Mouse (Mus musculus) heart, adult 2 months (tissue): ENCODE measurements around the gene Erf. TPM values are rescaled to one million over a fixed set of nuclear protein-coding genes. Genes with fewer than 3 reads are reported as not detected.

Experiments used
- DNase-seq, 2 experiments: peaks; one replicate each; pipeline ENCODE4 v3.0.0; 2021
- H3K27ac ChIP-seq: fragments of 200-600 bp; 2 replicates; pipeline ENCODE4 v1.8.1; 2022
- H3K27me3 ChIP-seq: fragments of 200-500 bp; 2 replicates; pipeline ENCODE4 v1.6.1; 2012; ENCODE audit warnings: mild to moderate bottlenecking, low read length, inconsistent platforms, mixed read lengths; ENCODE audit not compliant: control insufficient read depth, insufficient read depth
- H3K36me3 ChIP-seq: fragments of 200-500 bp; 2 replicates; pipeline ENCODE4 v1.6.1; 2012; ENCODE audit warnings: low read length, inconsistent platforms; ENCODE audit not compliant: control insufficient read depth, insufficient read depth
- H3K4me1 ChIP-seq: fragments of 200-500 bp; 2 replicates; pipeline ENCODE4 v1.6.1; 2011; ENCODE audit warnings: low read length; ENCODE audit not compliant: control insufficient read depth, insufficient read depth
- H3K4me3 ChIP-seq: fragments of 200-600 bp; 2 replicates; pipeline ENCODE4 v1.8.1; 2022
- H3K79me2 ChIP-seq: fragments of 200-500 bp; replicated peaks from 2 replicates; pipeline ENCODE4 v1.6.1; 2012; ENCODE audit warnings: mild to moderate bottlenecking, inconsistent platforms, low read length, moderate library complexity, mixed read lengths; ENCODE audit not compliant: control insufficient read depth, insufficient read depth
- H3K9ac ChIP-seq: fragments of 200-500 bp; 2 replicates; pipeline ENCODE4 v1.6.1; 2012; ENCODE audit warnings: low read depth, mild to moderate bottlenecking, control low read depth, inconsistent platforms, low read length, mixed read lengths
- CTCF ChIP-seq: fragments of 200-600 bp; IDR thresholded peaks from 2 replicates; pipeline ENCODE4 v1.8.1; 2022; ENCODE audit warnings: antibody characterized with exemption, mild to moderate bottlenecking, moderate library complexity
- EP300 ChIP-seq: fragments of 200-500 bp; IDR thresholded peaks from 2 replicates; pipeline ENCODE4 v1.6.1; 2011; ENCODE audit warnings: low read depth, low read length, control low read depth; ENCODE audit not compliant: insufficient read depth
- POLR2A ChIP-seq: fragments of 200-500 bp; IDR thresholded peaks from 2 replicates; pipeline ENCODE4 v1.6.1; 2011; ENCODE audit warnings: mild to moderate bottlenecking, low read depth, low read length, control low read depth; ENCODE audit not compliant: insufficient read depth
- WGBS: fragments of 180-500 bp; shearing (Covaris S2); methylation state at CpG from one replicate; pipeline ENCODE4 v1.1.7; 2018; 5-methylcytosine and 5-hydroxymethylcytosine counted together
- intact Hi-C: fragments of 180-260 bp; cut with DNase I; formaldehyde crosslinking; loops from one replicate; pipeline ENCODE4 v1.15.1; 2025
- polyA plus RNA-seq: library from polyadenylated mRNA; depleted of rRNA; stranded (reverse); fragments of >200 nt; gene quantifications from 2 replicates; pipeline ENCODE4 v1.2.3, GENCODE M21; 2012
- total RNA-seq, 2 experiments: library from RNA; stranded (reverse); gene quantifications; 2 replicates each; pipeline ENCODE4 v1.2.3; 2021

The Erf gene
- total and polyA plus RNA-seq, 3 experiments: 16.5 to 21.2 (median 17.1) TPM

GRCm38 (mm10) chr7:25222275-25222967 lies 28.1 kb downstream of the Erf start:
- Histone ChIP-seq H3K4me3 (peak overlapping the region; percentile 89; the same call in 1 of the 2 replicates), H3K79me2 (peaks cover 6% of the 10 kb centered on the region), H3K27ac (no peak overlapping the region), H3K36me3 (no peaks in the 10 kb centered on the region; the same call in 1 of the 2 replicates), H3K27me3 (no peaks in the 10 kb centered on the region), H3K4me1 (peaks cover 9% of the 10 kb centered on the region), H3K9ac (no peak overlapping the region)
- DNase-seq: no peak
- WGBS: 79% methylated on average over 10 of the region's 10 CpGs
- TF ChIP-seq CTCF (no peak), POLR2A (no peak), EP300 (no peak)
- intact Hi-C loops: loop anchor here (1.0 to 5.0 kb wide), 2 partner anchors 15 to 395 kb away; partner anchors contain the start of genes Dmac2, Erich4 and Gsk3a

- intact Hi-C loops: loop anchor here (5.0 kb wide), 1 partner anchor 396 kb away; the partner anchor contains the start of genes Dmac2 and Erich4
- no peaks in the 10 kb centered on the region for H3K36me3 ChIP-seq
Measured at GRCm38 (mm10) chr7:25221102-25221883, 29.3 kb downstream of the Erf start, which contains the start of gene Zfp526. Gene Zfp526 (plus strand): TSS chr7:25221425.

GRCm38 (mm10) chr7:25220457-25221101 lies 30.0 kb downstream of the Erf start, which contains the start of gene Dedd2:
Gene Dedd2 (minus strand): TSS chr7:25220615.
- H3K36me3 ChIP-seq: no peaks in the 10 kb centered on the region
- intact Hi-C loops: loop anchor here (5.0 kb wide), 1 partner anchor 397 kb away; the partner anchor contains the start of genes Dmac2 and Erich4
- peak within 1 kb of the TSS; percentile 98 for H3K27ac ChIP-seq
- peaks cover 5% of the 10 kb centered on the region for H3K79me2 ChIP-seq
- no peaks in the 10 kb centered on the region for H3K27me3 ChIP-seq
- WGBS: under 1% methylated on average over 20 of the region's 20 CpGs
- peak within 1 kb of the TSS; percentile 81 for H3K9ac ChIP-seq
- TF ChIP-seq CTCF (no peak), POLR2A (no peak), EP300 (peak; percentile 76; the same call in 1 of the 2 replicates)
- peak; percentile 68 to 69 for DNase-seq
- peaks cover 9% of the 10 kb centered on the region for H3K4me1 ChIP-seq
- H3K4me3 ChIP-seq: peak within 1 kb of the TSS; percentile 89

More at GRCm38 (mm10) chr7:25221102-25221883, 29.3 kb downstream of the Erf start, which contains the start of gene Zfp526:
- peak; percentile 96 to 99 for DNase-seq
- H3K79me2 ChIP-seq: peaks cover 6% of the 10 kb centered on the region
- peak; percentile 90 for TF ChIP-seq POLR2A
- TF ChIP-seq EP300: no peak
- no peak for TF ChIP-seq CTCF
- H3K4me3 ChIP-seq: peak within 1 kb of the TSS; percentile 89
- peak within 1 kb of the TSS; percentile 81 for H3K9ac ChIP-seq
- peak within 1 kb of the TSS; percentile 98 for H3K27ac ChIP-seq
- peaks cover 9% of the 10 kb centered on the region for H3K4me1 ChIP-seq
- WGBS: under 1% methylated on average over 45 of the region's 45 CpGs
- H3K27me3 ChIP-seq: no peaks in the 10 kb centered on the region

GRCm38 (mm10) chr7:25219756-25220456 lies 30.7 kb downstream of the Erf start:
- intact Hi-C loops: loop anchor here (5.0 kb wide), 1 partner anchor 397 kb away; the partner anchor contains the start of genes Dmac2 and Erich4

GRCm38 (mm10) chr7:25219416-25219750 lies 31.2 kb downstream of the Erf start:
- no peak for TF ChIP-seq POLR2A
- TF ChIP-seq CTCF: no peak
- no peak for TF ChIP-seq EP300
- Histone ChIP-seq H3K36me3 (no peaks in the 10 kb centered on the region), H3K79me2 (peaks cover 2% of the 10 kb centered on the region), H3K9ac (peak overlapping the region; percentile 71), H3K27me3 (no peaks in the 10 kb centered on the region), H3K4me1 (peaks cover 9% of the 10 kb centered on the region), H3K27ac (peak overlapping the region; percentile 98), H3K4me3 (peak overlapping the region; percentile 89)
- WGBS: 0% methylated on average over 16 of the region's 16 CpGs
- no peak for DNase-seq
- intact Hi-C loops: no loop called here

More at GRCm38 (mm10) chr7:25219756-25220456, 30.7 kb downstream of the Erf start:
- Histone ChIP-seq H3K4me3 (peak overlapping the region; percentile 89), H3K79me2 (peaks cover 2% of the 10 kb centered on the region), H3K4me1 (peaks cover 9% of the 10 kb centered on the region), H3K9ac (peak overlapping the region; percentile 71), H3K36me3 (no peaks in the 10 kb centered on the region), H3K27ac (peak overlapping the region; percentile 98), H3K27me3 (no peaks in the 10 kb centered on the region)
- peak; percentile 87; the same call in 1 of the 2 replicates for TF ChIP-seq EP300
- no peak for TF ChIP-seq CTCF
- TF ChIP-seq POLR2A: peak; percentile 95
- DNase-seq: peak; percentile 95 to 97
- 2% methylated on average over 31 of the region's 31 CpGs for WGBS
